Mouse (Mus musculus): ENCODE data around the gene Olfr799.

Gene Olfr799

DNA sequence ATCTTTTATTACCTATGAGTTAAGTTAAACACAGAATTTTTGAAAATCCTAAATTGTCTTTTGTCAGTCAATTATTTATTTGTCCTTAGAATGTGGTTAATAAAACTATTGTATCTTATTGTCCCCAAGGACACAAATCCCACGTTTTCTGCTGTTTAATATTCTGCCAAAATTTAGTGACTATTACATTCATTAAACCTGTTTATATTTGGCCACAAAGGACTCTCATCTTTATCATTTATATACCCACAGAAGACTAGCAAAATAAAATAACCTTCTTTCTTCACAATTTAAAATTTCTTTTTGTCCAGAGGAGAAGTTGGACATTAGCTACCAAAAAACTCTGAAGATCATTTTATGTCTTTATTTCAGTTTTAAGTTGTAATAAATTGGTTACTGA is at the start of gene Olfr799:
Gene Olfr799 (plus strand): TSS at position 301 of the 400 bp plus-strand sequence.
- no peak for DNase-seq (ENCODE audit: low read depth, low spot score)

DNA sequence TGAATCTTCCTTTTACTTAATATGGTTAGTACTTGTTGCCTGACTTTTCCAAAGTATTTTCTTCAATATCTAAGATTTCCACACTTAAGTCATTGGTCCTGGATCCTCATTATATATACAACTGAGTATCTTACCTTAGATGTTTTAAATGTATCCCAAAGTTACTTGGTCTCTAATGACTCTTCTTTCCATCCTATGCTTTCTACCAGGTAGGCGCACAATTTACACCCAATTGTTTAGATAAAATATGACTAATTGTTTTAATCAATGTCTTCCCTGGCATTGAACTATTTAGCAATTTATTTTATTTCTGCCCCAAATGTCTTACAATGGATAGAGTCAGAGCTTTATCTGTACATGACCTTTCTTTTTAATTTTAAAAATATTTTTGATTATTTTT is 24.8 kb upstream of the Olfr799 start, which contains the start of gene Olfr796:
Gene Olfr796 (minus strand): TSS at position 101 of the 400 bp plus-strand sequence.
- no peak for DNase-seq (ENCODE audit: low read depth, low spot score)

DNA sequence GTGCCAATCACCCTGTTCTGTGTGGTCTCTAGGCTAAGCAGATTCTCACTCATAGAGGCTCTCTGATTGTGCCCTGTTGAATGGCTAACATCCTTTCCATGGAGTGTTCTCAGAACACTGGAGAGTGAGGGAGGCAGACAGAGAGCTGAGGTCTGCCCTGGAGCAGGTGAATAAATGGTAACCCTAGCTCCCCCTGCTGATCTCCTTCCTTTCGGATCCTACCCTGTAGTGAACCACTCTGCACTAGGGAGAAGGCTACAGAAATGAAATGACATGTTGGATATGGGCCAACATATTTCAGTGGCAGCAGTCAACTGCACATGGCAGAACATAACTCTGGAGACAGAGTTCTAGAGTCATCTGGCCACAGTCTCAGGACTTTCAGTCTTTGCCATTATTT is 15.6 kb upstream of the Olfr799 start:
- no peak for DNase-seq (ENCODE audit: low read depth, low spot score)

DNA sequence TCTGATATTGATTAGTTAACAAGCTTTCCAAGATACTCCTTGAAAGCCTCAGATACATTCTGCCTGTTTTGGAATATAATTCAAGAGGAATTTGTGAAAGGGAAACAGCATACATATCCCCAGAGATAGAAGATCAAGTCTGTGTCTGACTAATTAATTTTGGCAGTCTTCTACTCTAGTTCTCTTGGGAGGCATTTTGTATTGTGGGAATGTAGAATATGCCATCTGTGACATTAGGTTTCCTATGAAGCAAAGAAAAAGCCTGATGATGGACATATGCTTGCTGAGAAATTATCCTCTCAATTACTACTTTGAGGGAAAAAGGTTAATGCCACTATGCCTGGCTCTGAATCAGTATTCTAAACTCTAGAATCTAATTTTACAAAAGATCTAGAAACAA is 14.0 kb upstream of the Olfr799 start:
- no peak for DNase-seq (ENCODE audit: low read depth, low spot score)

DNA sequence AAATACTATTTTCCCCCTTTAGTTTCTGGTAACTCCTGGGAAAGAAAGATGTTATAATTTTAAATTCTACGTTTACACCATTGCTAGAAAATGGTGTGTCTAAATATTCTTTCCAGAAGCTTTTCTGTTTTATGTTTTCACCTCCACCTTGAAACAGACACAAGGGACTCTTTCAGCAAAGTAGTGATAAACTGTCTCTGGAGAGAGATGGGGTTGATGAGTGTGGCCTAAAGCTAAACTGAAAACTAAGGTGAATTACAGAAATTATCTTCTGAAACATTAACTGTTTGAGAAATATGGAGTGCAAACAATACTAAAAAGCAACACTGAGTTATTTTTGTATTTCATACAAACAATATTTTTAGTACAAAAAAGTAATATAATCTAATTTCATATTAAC is 9.4 kb upstream of the Olfr799 start, which contains the start of gene Olfr798:
Gene Olfr798 (minus strand): TSS at position 101 of the 400 bp plus-strand sequence.
- no peak for DNase-seq (ENCODE audit: low read depth, low spot score)

DNA sequence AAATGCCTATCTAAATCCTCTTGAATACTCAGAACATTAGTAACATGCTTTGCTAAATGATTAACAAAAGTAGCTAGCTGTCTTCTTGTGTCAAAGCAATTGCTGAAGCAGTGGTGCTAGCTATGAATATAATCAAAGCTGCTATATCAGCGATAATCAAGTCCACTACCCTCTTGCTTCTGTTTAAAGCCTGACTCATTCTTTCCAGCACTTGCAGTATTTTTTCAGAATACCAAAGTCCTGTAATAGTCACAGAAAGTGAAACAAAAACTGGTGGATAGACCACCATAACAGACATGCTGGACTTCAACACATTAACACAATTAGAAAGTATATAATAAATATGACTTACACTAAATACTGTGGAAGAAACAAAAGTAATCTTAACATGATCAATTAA is 14.5 kb downstream of the Olfr799 start:
- DNase-seq (ENCODE audit: low read depth, low spot score): no peak

DNA sequence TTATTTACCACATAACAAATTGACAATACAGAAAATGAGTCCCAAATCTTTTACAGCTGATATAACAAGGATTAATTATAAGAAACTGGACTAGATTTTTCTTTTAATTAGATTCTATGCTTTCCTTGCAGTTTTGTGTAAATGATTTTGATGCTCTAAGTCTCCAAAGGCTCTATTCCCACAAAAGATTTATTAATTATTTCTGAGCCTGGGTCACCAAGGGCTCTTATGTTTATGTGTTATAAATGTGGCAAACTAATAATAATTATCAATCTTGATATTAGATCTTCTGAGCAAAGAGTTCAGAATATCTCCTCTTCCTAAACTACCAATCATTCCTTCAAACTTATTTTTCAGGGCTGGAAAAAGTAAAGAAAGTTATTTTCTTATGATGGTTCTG is 20.1 kb downstream of the Olfr799 start, which contains the start of gene Olfr800:
Gene Olfr800 (plus strand): TSS at position 301 of the 400 bp plus-strand sequence.
- no peak for DNase-seq (ENCODE audit: low read depth, low spot score)

DNA sequence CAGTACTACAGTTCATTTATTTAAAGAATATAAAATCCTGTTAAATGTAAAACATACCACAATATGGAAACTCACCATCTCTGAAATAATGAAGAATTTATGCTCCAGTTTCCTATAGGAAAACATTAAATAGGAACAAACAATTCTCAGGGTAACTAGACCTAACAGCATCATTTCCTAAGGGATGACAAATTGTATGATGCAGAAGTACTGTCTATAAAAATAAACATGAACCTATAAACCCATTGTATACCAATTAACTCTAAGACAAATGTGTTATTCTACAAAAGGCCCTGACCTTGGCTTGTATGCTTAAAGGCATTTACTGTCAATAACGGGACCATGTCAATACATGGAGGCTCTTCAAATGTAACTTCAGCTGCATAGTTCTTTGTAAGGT is 36.5 kb downstream of the Olfr799 start, which contains the start of gene Olfr801:
Gene Olfr801 (minus strand): TSS at position 101 of the 400 bp plus-strand sequence.
- no peak for DNase-seq (ENCODE audit: low read depth, low spot score)

DNA sequence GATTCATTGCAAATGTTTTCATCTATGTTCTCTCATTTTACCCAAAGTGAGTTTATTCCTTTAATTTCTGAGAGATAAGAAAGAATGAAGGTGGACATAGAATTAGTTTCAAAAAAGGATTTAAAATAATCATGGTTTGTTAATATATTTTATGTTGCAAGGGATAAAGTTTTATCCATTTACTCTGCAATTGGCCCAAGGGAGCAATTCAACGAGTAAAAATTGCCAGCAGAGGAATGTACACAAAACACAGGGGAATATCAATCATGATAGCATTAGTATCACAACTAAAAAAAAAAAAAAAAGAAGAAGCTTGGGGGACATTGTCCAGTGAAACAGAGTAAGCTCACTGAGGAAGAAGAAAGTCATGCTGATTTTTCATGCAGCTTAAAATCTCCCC is 50.8 kb downstream of the Olfr799 start, which contains the start of gene Olfr802:
Gene Olfr802 (minus strand): TSS at position 101 of the 400 bp plus-strand sequence.
- DNase-seq (ENCODE audit: low read depth, low spot score): no peak

DNA sequence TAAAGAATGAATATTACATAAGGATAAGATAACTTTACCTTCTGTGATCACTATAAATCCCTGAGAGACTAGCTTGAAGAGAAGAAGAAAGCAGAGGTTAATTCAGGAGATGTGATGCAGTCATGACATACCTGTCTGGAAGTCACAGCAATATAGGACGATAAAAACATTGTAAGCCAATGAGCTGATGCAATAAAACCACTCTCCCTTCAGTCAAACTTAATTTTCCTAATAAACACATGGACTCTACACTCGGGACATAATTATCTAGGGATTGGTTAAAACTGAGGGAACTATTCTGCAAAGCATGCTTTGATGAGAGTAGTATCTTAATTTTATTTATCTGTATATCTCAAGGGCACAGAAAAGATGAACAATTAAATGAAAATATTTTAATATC is 56.9 kb downstream of the Olfr799 start, which contains the start of gene Olfr803:
Gene Olfr803 (minus strand): TSS at position 101 of the 400 bp plus-strand sequence.
- DNase-seq (ENCODE audit: low read depth, low spot score): no peak

All from embryo, embryonic 11.5 days (tissue).